Mouse (Mus musculus) naive thymus-derived CD4-positive, alpha-beta T cell, adult 2 months (primary cell): Measurements from ENCODE around the gene Slc9a3r2.
"Not testable (repeated sequence)": the region's sequence is repeated elsewhere in the genome, so short reads cannot be mapped to it uniquely, and the experiment has no call there.

ENCODE experiments used
- DNase-seq: peaks from one replicate; pipeline ENCODE4 v3.0.0-alpha.2; 2011; ENCODE audit warnings: low read depth

Slc9a3r2 gene

GRCm38 (mm10) chr17:24667011-24667410 is 16.9 kb upstream of the Slc9a3r2 start:
- not testable (repeated sequence) for DNase-seq

- peak; percentile 33 for DNase-seq
These were observed 8.1 kb upstream of the Slc9a3r2 start, which contains the start of gene Npw for GRCm38 (mm10) chr17:24658017-24658758. Gene Npw, minus strand, starts transcription at chr17:24658457.

- no peak for DNase-seq
These were observed 4.8 kb upstream of the Slc9a3r2 start for GRCm38 (mm10) chr17:24654969-24655368.

DNA sequence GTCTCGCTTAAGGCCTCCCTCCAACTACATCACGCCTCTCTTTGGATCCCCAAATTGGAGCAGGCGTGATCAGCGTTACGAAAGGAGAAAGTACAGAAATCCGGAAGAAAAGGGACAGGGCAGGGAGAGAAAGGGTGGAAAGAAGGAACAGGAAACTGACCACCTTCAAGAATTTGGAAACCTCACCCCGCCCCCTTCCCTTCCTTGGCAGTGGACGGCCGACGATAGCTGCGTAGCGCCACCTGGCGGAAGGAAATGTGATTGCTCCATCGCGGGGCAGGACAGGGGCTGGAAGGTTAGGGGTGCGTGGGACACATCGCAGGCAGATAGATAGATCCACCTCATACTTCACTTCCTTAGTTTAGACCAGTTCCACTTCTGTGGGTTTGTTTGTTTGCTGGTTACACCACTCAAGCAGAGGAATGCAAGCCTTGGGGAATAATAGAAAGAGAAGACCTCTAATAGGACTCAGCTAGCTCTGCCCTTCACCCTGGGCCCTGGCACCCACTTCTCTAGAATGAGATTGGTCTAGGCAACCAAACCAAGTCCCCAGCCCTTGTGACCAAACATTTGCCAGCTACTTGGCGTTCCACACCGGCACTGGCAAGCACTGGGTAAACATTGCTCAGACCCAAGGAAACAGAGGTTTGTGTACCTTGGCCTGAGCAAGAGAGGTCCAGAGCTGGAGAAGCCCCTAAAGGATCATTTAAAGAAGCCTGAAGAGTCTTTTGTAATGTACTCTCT is 4.0 kb upstream of the Slc9a3r2 start:
- peak; percentile 86 for DNase-seq

- DNase-seq: no peak
These were observed 1.7 kb upstream of the Slc9a3r2 start for GRCm38 (mm10) chr17:24651835-24652234.

- DNase-seq: no peak
These were observed 639 bp upstream of the Slc9a3r2 start for GRCm38 (mm10) chr17:24650766-24651165.

GRCm38 (mm10) chr17:24649581-24650069 is 502 bp downstream of the Slc9a3r2 start:
- DNase-seq: no peak

GRCm38 (mm10) chr17:24648731-24649377 is 1.3 kb downstream of the Slc9a3r2 start:
- DNase-seq: no peak

- DNase-seq: no peak
These were observed 2.6 kb downstream of the Slc9a3r2 start for GRCm38 (mm10) chr17:24647493-24647892.

DNA sequence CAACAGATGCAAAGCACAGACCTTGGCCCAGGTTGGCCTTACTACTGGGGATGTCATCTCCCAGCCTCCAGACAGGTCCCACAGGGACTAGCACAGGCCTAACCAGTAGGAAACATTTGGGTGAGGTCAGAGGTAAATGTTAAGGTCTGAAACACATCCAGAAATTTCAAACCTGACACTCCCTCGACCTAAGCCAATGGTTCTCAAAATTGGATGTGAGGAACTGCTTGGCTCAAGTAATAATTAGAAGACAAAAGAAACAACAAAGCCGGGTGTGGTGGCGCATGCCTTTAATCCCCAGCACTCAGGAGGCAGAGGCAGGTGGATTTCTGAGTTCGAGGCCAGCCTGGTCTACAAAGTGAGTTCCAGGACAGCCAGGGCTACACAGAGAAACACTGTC is 3.7 kb downstream of the Slc9a3r2 start:
- no peak for DNase-seq

DNA sequence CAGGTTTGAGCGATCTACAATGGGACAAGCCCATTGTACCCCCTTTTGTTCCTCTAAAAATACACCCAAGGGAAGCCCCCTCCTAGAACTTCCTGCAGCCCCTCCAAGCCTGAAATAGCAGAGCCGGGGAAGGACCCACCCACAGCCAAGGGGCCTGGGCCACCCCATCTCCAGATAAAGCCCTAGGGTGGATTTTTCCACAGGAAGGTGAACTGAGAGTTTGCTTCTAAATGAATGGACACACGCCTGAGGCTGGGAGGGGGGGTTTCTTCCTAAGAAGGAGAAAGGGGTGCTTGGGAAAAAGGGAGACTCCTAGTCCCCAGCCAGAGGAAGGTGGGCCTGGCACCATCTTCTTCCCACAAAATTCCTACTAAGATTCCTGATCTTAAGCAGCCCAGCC is 4.2 kb downstream of the Slc9a3r2 start:
- no peak for DNase-seq

DNA sequence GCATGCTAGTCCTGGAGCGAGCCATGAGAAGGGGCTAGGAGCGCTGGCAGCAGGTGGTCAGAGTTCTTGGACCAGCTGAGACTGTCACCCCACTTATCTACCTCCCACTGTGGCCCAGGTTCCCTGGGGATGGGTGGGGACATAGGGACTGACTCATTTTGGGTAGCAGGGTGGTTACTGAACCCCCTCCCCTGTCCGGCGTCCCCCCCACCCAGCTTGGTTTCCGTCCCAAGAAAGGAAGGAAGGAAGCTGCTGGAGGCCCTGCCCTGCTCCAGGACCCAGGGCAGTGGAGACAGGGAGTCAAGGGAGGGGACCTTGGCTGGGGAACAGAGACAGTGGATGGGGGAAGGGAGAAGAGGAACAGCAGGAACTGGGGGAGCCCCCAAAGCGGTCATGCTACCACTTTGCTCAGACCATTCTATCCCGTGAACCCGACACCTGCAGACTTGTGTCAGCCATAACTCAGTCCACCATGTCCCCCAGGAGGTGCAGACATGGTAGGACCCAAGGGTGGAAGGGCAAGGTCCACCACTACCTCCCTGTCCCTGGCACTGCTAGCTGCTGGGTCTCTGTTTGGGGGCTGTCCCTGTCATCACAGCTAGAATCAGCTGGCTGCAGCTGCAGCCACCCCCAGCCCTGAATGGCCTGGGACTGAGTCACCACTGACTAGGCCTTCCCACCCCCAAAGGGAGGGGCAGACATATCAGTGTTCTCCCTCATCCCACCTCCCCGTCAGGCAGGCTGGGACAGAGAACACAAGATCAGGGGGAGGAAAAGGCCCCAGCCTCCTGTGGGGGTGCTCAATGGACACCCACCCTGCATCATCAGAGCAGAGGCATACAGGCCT is 5.0 kb downstream of the Slc9a3r2 start:
- DNase-seq: no peak

- no peak for DNase-seq
These were observed 6.0 kb downstream of the Slc9a3r2 start for GRCm38 (mm10) chr17:24644030-24644715.

DNA sequence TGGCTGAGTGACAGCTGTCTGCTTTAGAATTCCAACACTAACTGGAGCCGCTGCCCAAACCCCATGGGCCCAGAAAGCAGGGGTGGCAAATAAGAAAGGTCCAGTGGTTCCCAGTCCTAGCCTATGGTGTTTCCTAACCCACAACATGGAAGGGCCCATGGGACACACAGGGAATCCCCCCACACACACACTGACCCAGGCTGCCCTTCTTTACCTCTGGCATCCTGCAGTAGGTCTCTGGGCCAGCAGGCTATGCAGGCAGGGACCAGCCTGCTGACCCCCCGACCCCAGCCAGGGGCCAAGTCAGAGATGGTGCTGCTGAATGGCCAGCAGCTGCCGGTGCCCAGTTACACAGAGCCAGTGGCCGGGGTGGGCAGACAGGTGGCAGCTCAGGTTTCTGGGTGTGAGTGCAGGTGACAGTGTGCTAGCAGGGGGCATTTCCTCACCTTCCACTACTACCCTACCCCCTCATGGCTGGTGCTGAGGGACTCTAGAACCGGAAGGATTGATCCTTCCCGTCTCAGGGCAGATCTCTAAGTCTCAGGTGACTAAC is 7.3 kb downstream of the Slc9a3r2 start:
- no peak for DNase-seq

DNA sequence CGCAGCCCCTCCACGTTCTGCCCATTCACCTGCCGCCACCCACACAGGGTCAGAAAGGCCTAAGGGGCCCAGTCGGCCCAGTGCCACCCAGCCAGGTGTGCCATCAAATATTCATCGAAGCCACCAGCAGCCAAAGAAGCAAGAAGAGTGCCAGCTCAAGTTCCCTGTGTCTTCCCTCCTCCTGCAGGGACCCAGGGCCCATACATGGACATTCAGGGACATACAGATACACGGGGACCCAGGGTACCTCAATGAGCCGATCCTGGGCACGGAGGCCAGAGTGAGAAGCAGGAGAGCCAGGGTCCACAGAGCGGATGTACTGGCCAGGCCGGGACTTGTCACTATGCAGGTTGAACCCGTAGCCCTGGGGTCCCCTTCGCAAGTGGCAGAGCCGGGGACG is 8.2 kb downstream of the Slc9a3r2 start:
- no peak for DNase-seq

DNA sequence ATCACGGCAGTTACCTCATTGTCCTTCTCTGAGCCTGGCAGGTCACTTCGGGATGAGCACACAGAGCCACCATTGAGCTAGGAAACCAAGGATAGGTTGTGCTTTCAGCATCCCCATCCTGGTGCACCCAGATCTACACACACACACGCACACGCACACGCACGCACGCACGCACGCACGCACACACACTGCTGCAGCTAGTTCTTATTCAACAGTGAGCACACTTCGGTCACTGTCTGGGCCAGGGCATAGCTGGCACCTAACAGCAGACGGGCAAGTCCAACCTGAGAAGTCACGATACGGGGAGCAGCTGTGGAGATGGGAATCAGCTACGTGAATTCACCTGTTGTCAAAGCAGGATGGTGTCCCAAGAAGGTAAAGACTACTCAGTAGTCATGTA is 9.5 kb downstream of the Slc9a3r2 start:
- DNase-seq: no peak

- no peak for DNase-seq
These were observed 10.0 kb downstream of the Slc9a3r2 start for GRCm38 (mm10) chr17:24640119-24640518.

- no peak for DNase-seq
These were observed 10.5 kb downstream of the Slc9a3r2 start for GRCm38 (mm10) chr17:24639571-24639988.

- DNase-seq: no peak
These were observed 11.3 kb downstream of the Slc9a3r2 start for GRCm38 (mm10) chr17:24638840-24639239.

- DNase-seq: no peak
These were observed 11.9 kb downstream of the Slc9a3r2 start for GRCm38 (mm10) chr17:24638214-24638613.
